Mouse (Mus musculus) midbrain, postnatal 0 days (tissue): ENCODE data around the gene Tgfbr2. TPM values are rescaled to one million over a fixed set of nuclear protein-coding genes. Genes with fewer than 3 reads are reported as not detected.

ENCODE experiments used
- ATAC-seq: fragments of 200-750 bp; cut with Nextera tagmentation; 2 replicates; pipeline ENCODE4 v1.8.0; 2017; ENCODE audit warnings: moderate number of reproducible peaks, mild to moderate bottlenecking, moderate TSS enrichment, moderate library complexity; ENCODE audit not compliant: low FRiP score
- DNase-seq: peaks from one replicate; pipeline ENCODE4 v3.0.0-alpha.2; 2015; ENCODE audit warnings: low spot score
- H3K27ac ChIP-seq: fragments of 300-500 bp; sonication (generic); 2 replicates; pipeline ENCODE4 v1.5.1; 2014; ENCODE audit warnings: low read depth, mild to moderate bottlenecking, low read length, mixed read lengths
- H3K27me3 ChIP-seq: fragments of 300-500 bp; sonication (generic); 2 replicates; pipeline ENCODE4 v1.6.1; 2014; ENCODE audit warnings: low read length, control low read depth, mixed read lengths; ENCODE audit not compliant: insufficient read depth
- H3K36me3 ChIP-seq: fragments of 300-500 bp; sonication (generic); 2 replicates; pipeline ENCODE4 v1.6.1; 2014; ENCODE audit warnings: low read length, control low read depth, mixed read lengths; ENCODE audit not compliant: insufficient read depth
- H3K4me1 ChIP-seq: fragments of 300-500 bp; sonication (generic); 2 replicates; pipeline ENCODE4 v1.6.1; 2014; ENCODE audit warnings: mild to moderate bottlenecking, control low read depth, antibody characterized with exemption, low read length, mixed read lengths; ENCODE audit not compliant: insufficient read depth
- H3K4me2 ChIP-seq: fragments of 300-500 bp; sonication (generic); 2 replicates; pipeline ENCODE4 v1.6.1; 2014; ENCODE audit warnings: low read depth, mild to moderate bottlenecking, low read length, mixed read lengths; ENCODE audit not compliant: poor library complexity, severe bottlenecking
- H3K4me3 ChIP-seq: fragments of 300-500 bp; sonication (generic); 2 replicates; pipeline ENCODE4 v1.5.1; 2014; ENCODE audit warnings: low read depth, mild to moderate bottlenecking, low read length, moderate library complexity
- H3K9ac ChIP-seq: fragments of 300-500 bp; sonication (generic); replicated peaks from 2 replicates; pipeline ENCODE4 v1.6.1; 2014; ENCODE audit warnings: mild to moderate bottlenecking, low read length, moderate library complexity, mixed read lengths; ENCODE audit not compliant: poor library complexity, severe bottlenecking
- H3K9me3 ChIP-seq: fragments of 300-500 bp; sonication (generic); 2 replicates; pipeline ENCODE4 v1.6.1; 2016; ENCODE audit warnings: low read length, control low read depth
- CTCF ChIP-seq: IDR thresholded peaks from 2 replicates; pipeline ENCODE4 v1.5.1; 2016; ENCODE audit warnings: antibody characterized with exemption, mild to moderate bottlenecking
- WGBS: fragments of 180-500 bp; shearing (Covaris S2); extraction: QIAGEN DNeasy Blood & Tissue Kit; methylation state at CpG from one replicate; pipeline ENCODE4 v1.1.7; 2014; 5-methylcytosine and 5-hydroxymethylcytosine counted together
- polyA plus RNA-seq: library from polyadenylated mRNA; unstranded; fragments of >200 nt; fragmentation: Nextera tagmentation; extraction: Ambion mirVana; gene quantifications from 2 replicates; pipeline ENCODE4 v1.2.1, GENCODE M21; 2015
- total RNA-seq: library from RNA; depleted of rRNA; stranded (reverse); fragments of >200 nt; gene quantifications from 2 replicates; pipeline ENCODE4 v1.2.3, GENCODE M21; 2014

The Tgfbr2 gene
- total and polyA plus RNA-seq, 2 experiments from 2014 or later = 7.2 to 20.3 TPM

DNA sequence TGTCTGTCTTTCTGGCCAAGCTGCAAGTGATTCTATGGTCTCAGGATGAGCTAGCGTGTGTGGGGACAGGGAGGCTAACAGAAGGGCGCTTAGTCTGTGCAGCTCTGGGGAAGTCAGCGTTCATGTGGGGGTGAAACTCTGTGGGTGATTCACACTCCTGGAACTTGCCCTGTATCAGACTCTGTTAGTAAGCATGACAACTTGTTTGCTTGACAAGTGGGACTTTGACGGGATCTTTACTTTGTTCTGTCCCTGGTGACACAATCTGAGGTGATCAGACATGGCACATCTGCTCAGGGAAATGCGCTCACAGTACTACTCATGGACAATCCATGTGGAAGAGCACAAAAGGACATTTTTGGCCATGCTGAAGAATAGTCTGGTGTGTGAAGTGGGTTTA lies 87.9 kb downstream of the Tgfbr2 start:
- Histone ChIP-seq H3K4me3 (no peak overlapping the region), H3K4me1 (no peaks in the 10 kb centered on the region), H3K4me2 (no peak overlapping the region), H3K36me3 (no peaks in the 10 kb centered on the region), H3K9ac (no peak overlapping the region), H3K27ac (no peak overlapping the region), H3K9me3 (no peaks in the 10 kb centered on the region), H3K27me3 (no peaks in the 10 kb centered on the region)
- 92% methylated on average over 5 of the region's 5 CpGs for WGBS
- ATAC-seq = no peak
- DNase-seq = no peak
- no peak for TF ChIP-seq CTCF

DNA sequence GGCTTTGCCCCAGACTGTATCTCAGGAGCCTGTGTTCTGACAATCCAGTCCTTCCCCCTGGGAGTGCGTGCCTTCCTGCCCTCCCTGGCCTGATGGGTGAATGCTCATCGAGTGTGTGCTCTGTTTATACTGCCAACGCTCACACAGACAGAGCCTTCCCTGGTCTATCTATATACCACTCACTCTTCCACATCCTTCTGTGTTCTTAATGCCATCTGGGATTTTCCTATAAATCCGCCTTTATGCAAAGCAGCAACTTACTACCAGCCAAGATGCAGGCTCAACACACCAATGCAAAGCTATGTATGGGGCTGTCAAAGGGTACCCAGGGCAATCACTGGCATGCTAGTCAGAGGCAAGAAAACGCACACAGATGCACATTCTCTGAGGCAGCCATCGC lies 89.2 kb downstream of the Tgfbr2 start:
- DNase-seq = no peak
- no peak overlapping the region for H3K27ac ChIP-seq
- no peaks in the 10 kb centered on the region for H3K27me3 ChIP-seq
- no peak overlapping the region for H3K9ac ChIP-seq
- H3K36me3 ChIP-seq = no peaks in the 10 kb centered on the region
- no peak for TF ChIP-seq CTCF
- no peaks in the 10 kb centered on the region for H3K9me3 ChIP-seq
- 83% methylated on average over 6 of the region's 6 CpGs for WGBS
- no peak overlapping the region for H3K4me2 ChIP-seq
- ATAC-seq = no peak
- H3K4me1 ChIP-seq = no peaks in the 10 kb centered on the region
- H3K4me3 ChIP-seq = no peak overlapping the region

DNA sequence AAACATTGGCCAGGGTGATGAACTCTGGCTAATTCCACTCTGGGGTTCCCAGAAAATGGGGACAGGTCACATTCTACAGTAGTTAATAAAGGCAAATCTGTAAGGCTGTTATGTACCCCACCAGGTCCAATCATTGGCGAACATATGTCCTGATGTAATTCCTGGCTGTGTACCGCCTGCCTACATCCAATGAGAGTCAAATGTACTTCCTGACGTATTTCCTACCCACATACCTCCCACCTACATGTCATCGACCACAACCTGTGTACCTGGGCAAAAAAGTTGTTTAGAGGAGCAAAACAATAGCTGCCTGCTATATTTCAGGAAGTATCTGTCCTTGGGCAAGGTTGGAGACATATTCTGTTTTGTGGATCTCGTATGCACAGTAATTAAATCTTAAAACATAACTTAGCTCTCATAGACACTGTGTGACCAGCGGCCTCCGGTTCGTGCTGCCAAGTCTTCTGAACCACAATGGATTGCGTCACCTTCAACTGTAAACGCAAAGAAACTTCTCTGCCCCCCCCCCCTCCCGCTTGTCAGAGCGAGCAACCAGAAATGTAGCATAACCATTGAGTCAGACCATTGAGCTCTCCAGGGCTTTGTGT lies 90.7 kb downstream of the Tgfbr2 start:
- 88% methylated on average over 12 of the region's 12 CpGs for WGBS
- H3K4me2 ChIP-seq = no peak overlapping the region
- no peaks in the 10 kb centered on the region for H3K36me3 ChIP-seq
- no peak overlapping the region for H3K9ac ChIP-seq
- no peaks in the 10 kb centered on the region for H3K27me3 ChIP-seq
- ATAC-seq = no peak
- H3K9me3 ChIP-seq = no peaks in the 10 kb centered on the region
- H3K27ac ChIP-seq = no peak overlapping the region
- H3K4me1 ChIP-seq = no peaks in the 10 kb centered on the region
- TF ChIP-seq CTCF = no peak
- no peak overlapping the region for H3K4me3 ChIP-seq
- no peak for DNase-seq

DNA sequence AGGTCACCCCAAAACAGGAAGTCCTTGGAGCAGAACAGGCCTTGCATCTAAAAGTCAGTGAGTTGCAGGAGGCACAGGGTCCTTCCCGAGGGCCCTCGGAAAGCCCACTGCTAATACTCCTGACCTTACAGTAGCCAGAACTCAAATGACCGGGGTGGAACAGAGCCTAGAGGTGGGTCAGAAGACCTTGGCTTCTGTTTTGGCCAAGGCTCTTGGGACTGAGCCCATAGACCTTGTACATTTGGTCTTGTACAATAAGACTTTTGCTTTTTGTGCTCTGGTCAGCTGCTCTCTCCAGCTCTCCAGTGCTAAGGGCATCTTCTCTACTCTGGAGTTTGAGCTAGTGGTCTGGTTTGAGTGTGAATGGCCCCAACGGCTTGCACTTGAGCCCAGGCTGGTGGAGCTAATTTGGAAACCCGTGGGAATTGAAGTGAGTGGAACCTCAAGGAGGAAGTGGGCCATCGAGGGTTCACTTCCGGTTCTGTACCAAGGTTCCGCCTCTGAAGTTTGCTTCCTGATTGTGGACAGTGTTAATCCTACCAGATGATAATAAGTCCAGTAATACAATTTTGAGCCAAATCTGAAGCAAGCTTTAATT lies 91.3 kb downstream of the Tgfbr2 start:
- H3K27ac ChIP-seq = no peak overlapping the region
- H3K4me1 ChIP-seq = no peaks in the 10 kb centered on the region
- no peaks in the 10 kb centered on the region for H3K9me3 ChIP-seq
- no peak for TF ChIP-seq CTCF
- H3K4me2 ChIP-seq = no peak overlapping the region
- WGBS = 89% methylated on average over 8 of the region's 8 CpGs
- no peaks in the 10 kb centered on the region for H3K36me3 ChIP-seq
- H3K4me3 ChIP-seq = no peak overlapping the region
- no peaks in the 10 kb centered on the region for H3K27me3 ChIP-seq
- ATAC-seq (no peak), DNase-seq (no peak)
- H3K9ac ChIP-seq = no peak overlapping the region

DNA sequence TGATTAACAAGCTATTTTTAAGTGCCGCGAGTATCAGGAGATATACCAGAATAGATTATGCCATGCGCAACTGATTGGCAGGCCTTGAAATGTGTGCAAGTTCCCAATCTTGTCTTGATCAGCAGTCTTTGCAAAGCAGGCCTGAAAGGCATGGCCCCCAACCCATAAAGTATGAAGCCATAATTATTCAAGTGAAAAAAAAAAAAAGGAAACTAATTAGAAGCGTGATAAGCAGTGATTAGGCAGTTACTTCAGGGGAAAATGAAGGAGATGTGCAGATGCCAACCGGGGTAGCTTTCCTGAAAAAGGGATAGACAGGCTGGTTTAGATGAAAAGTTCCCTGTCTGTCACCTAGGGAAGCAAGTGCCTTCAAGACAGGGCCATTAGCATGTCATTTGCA lies 91.9 kb downstream of the Tgfbr2 start:
- TF ChIP-seq CTCF = no peak
- DNase-seq (peak; percentile 36), ATAC-seq (no peak)
- Histone ChIP-seq H3K36me3 (no peaks in the 10 kb centered on the region), H3K27me3 (no peaks in the 10 kb centered on the region), H3K4me1 (no peaks in the 10 kb centered on the region), H3K4me3 (no peak overlapping the region), H3K9me3 (no peaks in the 10 kb centered on the region), H3K27ac (no peak overlapping the region), H3K4me2 (no peak overlapping the region), H3K9ac (no peak overlapping the region)
- 65% methylated on average over 5 of the region's 5 CpGs for WGBS

DNA sequence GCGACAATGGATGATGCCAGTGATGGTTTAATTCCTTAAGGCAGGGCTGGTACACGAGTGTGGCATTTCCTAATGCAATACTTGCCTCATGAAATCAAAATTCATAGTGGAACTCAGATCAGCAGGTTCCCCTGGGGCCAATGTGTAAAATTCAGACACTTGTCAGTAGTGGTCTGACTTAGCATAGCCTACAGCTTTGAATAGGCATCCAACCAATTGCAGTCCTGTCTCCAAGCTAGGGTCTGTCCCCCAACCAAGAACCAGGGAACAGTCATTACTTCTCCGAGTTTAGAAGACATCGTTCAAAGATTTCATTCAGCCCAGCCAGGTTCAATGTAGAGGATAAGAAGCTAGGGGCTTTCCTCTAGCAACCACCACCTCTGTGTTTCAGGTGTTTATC lies 93.4 kb downstream of the Tgfbr2 start:
- no peak for ATAC-seq

More for the DNA sequence above, 93.4 kb downstream of the Tgfbr2 start:
- Histone ChIP-seq H3K4me3 (no peak overlapping the region), H3K4me2 (no peak overlapping the region), H3K9ac (no peak overlapping the region), H3K36me3 (no peaks in the 10 kb centered on the region), H3K27ac (no peak overlapping the region), H3K9me3 (no peaks in the 10 kb centered on the region), H3K4me1 (no peaks in the 10 kb centered on the region), H3K27me3 (no peaks in the 10 kb centered on the region)
- TF ChIP-seq CTCF = no peak
- no peak for DNase-seq
- WGBS = 81% methylated on average over 4 of the region's 4 CpGs
